Mouse (Mus musculus): ENCODE data around the gene Hemk1.

- no peak for TF ChIP-seq CTCF (IDR thresholded peaks at IDR 0.05; ENCODE audit: borderline replicate concordance, insufficient read depth, low read length)
- no peak for TF ChIP-seq POLR2A (IDR thresholded peaks at IDR 0.05; ENCODE audit: low read depth, low read length)
Measured at GRCm38 (mm10) chr9:107344027-107344426, 5.9 kb upstream of the Hemk1 start.

All from embryonic fibroblast, embryonic 13.5 days (primary cell).